Mouse (Mus musculus) gastrocnemius, postnatal 4 days (tissue): ENCODE measurements around the gene Ttc24. TPM values are rescaled to one million over a fixed set of nuclear protein-coding genes. Genes with fewer than 3 reads are reported as not detected.
A peak's percentile ranks its signal among the peaks of the same experiment; 100 is the strongest.

Experiments used
- DNase-seq, 2 experiments: peaks; one replicate each; pipeline ENCODE4 v3.0.0; 2021 to 2022; ENCODE audit warnings: low spot score in 2 of 2, mixed read lengths in 2 of 2
- total RNA-seq, 2 experiments: library from RNA; stranded (reverse); gene quantifications; 2 replicates each; pipeline ENCODE4 v1.2.3; 2021

The Ttc24 gene
- total RNA-seq, 2 experiments from 2014 or later: not detected

- peak; percentile 78 to 91 for DNase-seq
These were observed 3.5 kb upstream of the Ttc24 start, which contains the start of gene Iqgap3 for GRCm38 (mm10) chr3:88081345-88082223. Iqgap3 (plus strand) TSS chr3:88081971.

GRCm38 (mm10) chr3:88077441-88077840 is 663 bp downstream of the Ttc24 start:
- no peak for DNase-seq

- no peak for DNase-seq
These were observed 3.3 kb downstream of the Ttc24 start for GRCm38 (mm10) chr3:88074766-88075165.

DNA sequence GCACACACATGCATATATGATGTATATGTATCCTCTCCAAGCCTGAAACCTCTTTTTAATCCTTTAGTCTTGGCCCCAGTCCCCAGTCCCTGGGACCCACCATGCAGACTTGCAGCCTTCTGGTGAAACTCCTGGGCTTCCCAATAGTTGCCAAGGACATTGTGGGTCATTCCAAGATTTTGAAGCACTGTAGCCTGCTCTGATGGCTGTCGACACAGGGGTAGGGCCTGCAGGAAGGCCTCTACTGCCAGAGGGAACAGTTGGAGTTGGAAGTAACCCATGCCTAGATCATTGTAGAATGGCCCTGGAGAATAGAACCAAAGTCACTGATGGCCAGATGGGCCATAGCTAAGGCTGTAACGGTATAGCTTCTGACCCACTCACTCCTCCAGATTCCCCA is 3.8 kb downstream of the Ttc24 start:
- DNase-seq: no peak

GRCm38 (mm10) chr3:88073631-88074030 is 4.5 kb downstream of the Ttc24 start:
- no peak for DNase-seq

DNA sequence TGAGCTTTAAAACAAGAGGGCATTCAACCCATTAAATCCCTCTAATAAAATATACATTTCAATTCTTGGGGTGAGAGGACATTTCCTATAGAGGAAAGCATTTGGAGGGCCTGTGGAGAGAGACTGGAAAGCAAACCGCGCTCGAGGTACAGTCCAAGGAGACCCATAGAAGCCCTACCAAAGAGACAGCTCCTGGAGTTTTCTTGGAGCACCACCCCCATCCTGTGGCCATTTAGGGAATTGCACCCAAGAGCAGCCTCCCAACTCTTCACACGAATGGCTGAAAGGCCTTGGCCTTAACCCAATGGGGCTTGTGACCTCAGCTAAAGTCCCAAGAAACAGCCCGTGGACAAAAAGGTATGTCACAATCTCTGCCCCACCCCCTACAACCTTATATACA is 6.3 kb downstream of the Ttc24 start:
- peak; percentile 75 to 77 for DNase-seq

DNA sequence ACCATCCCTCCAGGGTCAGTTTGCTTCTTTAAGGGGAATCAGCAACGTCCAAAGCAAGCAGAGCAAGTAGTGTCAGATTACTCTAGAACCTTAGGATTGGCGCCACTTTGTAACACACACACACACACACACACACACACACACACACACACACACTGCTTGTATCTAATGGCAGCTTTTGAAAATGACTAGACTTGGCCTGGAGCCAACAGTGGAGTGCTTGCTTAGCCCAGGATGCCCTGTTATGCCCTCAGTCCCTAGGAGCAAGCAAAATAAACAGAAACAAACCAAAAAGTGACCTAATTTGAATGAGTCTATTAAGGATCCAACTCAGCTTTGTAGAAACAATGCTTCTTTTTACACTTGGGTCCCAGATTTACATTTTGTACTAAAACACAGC is 9.7 kb downstream of the Ttc24 start:
- no peak for DNase-seq

- peak; percentile 80 to 89 for DNase-seq
These were observed 20.0 kb downstream of the Ttc24 start, which contains the start of gene Naxe for GRCm38 (mm10) chr3:88057902-88058696. Naxe (minus strand) TSS chr3:88058495.

DNA sequence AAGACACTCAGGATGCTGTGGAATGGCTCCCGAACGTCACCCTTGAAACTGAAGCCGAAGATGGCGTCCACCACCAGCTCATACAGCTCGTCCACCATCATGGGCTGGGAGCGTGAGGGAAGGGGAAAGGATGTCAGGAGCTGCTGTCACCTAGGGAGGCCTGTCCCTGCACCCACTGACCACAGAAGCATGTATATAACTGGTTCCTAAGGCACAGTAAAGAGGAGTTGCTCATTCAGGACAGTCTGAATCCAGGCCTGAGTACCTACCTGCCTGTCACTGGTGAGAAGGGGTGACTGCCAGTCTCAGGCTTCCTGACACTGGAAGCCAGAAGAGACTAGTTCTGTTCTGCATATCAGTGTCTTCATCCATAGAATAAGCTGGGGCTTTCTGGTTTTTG is 21.1 kb downstream of the Ttc24 start:
- DNase-seq: no peak

- no peak for DNase-seq
These were observed 28.6 kb downstream of the Ttc24 start for GRCm38 (mm10) chr3:88049532-88049931.

GRCm38 (mm10) chr3:88042661-88043421 is 35.3 kb downstream of the Ttc24 start, which contains the start of gene Gpatch4:
Gpatch4 (plus strand) TSS chr3:88043108.
- DNase-seq: peak; percentile 43 to 85

DNA sequence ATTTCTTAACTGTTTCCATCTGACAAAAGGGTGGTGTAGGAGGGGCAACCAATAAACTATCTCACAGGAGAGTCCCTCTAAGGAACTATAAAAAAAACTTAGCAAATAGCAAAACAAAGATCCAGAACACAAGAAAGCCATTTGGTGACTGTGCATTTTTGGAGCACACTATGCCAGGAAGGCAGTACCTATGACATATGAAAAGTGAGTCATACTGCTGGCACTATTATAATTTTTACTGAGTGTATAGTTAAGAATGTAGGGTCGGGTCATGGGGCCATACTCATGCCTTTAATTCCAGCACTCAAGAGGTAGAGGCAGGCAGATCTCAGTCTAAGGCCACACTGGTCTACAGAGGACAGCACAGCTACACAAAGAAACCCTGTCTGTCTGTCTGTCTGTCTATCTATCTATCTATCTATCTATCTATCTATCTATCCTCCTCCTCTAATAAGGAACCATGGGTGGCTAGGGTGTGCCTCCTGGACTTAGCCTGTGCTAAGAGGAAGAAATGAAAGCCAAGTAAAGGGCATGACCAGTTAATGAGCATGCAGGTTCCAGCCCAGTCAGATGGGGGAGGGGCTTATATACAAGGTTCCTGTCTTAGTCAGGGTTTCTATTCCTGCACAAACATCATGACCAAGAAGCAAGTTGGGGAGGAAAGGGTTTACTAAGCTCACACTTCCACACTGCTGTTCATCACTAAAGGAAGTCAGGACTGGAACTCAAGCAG is 42.4 kb downstream of the Ttc24 start:
- DNase-seq: no peak

DNA sequence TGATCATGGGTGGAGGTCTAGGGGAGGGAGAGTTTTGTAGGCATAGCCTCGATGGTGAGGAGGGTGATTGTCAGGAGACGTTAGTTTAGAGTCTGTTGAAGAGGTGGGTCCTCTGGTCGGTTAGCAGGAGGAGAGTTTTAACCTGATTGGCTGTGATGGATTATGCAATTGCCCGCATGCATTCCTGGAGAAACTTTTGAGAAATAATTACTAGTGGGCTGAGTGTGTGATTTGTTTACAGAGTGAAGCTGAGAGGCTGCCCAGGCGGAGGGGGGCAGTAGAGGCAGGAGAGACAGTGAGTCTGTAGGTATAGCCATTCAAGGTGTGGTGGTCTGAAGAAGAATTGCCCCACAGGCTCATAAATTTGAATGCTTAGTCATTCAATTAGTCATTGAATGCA is 44.6 kb downstream of the Ttc24 start:
- no peak for DNase-seq

DNA sequence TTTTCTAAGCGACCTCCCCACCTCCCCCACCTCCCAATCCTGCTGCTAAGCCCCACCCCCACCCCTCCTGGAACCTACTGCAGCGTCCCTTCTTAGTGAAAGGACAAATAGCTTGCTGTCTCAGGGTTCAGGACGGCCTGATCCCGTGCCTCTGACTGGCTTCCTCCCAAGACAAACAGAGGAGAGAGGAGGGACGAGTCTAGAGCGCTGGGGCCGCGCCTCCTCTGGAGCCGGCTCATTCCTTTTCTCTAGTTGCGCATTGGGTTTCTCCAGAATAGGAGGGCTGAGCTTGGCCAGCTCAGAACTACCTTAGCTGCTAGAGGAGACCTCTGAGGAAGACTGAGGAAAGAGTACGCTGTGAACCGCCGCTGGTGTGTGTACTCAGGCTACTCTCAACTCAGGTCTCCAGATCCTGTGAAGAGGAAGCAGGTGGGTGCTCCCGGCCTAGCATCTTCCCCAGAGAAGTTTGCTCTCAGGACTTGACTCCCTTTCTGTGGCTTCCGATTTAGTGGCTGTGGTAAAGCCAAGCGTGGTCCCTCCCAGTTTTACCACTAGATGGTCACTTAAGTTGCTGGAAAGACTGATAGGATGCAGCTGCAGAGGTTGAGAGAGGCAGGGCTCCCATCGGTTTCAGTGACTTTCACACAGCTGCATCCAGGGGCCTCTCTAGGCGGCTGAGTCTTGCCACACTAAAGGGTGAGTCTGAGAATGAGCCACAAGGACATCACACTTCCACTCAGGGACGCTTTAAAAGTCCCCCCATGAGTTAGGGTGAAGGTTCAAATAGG is 47.3 kb downstream of the Ttc24 start:
- no peak for DNase-seq

DNA sequence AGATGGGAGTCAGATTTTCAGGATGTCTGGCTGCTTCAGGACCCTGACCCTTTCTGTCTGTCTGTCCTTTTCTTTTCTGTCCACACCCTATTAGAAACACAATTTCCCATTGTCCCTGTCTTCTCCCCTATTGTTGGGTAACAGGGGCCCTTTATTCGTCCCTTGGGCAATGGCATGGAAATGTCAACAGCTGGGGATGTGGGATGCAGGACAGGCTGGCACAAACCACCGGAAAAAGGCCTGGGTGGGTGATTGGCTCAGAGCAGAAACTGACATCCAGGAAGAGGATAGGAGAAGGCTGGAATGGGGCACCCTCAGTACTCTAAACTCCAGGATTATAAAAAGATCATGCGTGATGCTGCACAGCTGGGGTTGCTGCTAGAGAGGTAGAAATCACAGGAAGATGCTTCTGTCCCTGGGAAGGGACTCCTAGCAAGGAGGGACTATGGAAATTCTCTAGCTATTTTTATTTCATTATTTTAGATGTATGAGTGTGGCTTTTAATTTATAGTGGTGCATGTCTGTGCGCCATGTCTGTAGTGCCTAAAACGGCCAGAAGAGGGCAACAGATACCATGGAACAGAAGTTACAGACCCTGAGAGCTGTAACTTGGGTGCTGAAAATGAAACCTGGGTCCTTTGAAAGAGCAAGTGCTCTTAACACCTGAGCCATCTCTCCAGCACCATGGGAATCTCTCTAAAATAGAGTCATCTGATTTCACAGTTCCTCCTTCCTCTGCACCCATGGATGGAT is 50.5 kb downstream of the Ttc24 start, which contains the start of gene Hapln2:
Gene Hapln2 (minus strand): TSS at position 150 of the 753 bp plus-strand sequence.
- no peak for DNase-seq

GRCm38 (mm10) chr3:88026823-88027222 is 51.3 kb downstream of the Ttc24 start:
- DNase-seq: no peak

DNA sequence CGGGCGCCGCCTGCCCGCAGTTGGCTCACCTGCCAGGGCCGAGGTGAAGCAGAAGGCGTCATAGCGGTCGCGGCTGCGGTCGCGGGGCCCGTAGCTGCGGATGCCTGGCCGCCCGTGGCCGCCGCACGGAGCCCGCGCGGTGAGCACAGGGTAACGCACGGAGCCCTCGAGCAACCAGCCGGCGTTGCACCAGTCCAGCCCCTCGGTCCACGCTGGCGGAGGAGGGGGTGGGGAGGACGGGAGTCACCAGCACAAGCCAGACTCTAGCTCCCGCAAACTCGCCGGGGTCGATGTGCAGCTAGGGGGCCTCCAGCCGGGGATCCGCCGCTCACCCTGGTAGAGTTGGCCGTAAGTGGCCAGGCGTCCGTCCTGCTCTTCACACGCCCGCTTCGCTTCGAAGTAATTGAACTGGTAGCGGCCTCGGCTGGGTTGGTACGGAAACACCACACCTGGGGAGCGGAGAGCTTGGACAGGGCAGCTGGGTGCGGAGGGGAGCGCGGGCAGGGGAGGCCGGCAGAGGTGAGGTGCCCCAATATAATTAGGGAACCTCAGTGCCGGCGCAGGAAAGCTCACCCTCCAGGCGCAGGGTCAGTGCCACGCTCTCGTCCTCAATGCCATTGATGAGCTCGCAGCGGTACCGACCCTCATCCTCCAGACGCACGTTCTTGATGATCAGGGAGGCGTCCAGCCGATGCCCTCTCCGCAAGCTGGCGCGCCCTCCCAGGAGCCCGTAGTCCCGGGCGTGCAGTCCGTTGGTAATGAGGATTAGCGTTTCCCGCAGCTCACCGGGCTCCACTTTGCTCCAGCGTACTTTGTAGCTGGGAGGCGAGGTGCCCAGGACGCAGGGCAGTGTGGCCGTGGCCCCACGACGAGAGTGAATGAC is 54.7 kb downstream of the Ttc24 start:
- DNase-seq: peak in 1 of 2 experiments; percentile 24
